Comparison of ENCODE assay signal across 22 mouse cellular contexts in the genomic region with DNA sequence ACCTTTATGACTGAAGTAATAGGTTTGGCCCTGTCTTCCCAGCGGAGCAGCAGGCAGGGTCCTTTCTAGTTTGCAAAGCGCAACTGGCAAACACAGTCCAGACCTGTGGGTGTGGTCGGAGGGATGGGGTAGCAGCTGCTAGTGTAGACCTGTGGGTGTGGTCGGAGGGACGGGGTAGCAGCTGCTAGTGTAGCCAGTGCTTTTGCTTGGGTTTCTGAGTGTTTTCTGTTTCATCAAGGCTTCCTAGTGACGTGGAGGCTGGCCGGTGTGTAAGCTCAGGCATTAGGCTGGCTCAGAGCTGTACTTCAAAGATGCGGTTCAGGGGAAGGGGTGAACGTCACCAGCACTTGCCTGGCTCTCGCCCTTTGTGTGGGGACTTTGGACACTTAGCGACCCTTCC.
DNase-seq lines count a peak whose midpoint lies in the region; ATAC-seq lines count a peak whose summit lies in the region.
"Had no signal": no experiment of that assay in that cellular context is flagged by ENCODE, and none has a peak within 500 bp of the region (broad histone marks: within the 10 kb centered on the region; RNA-seq: fewer than 3 reads in every experiment).

No protein-coding gene starts in this region.

- ATAC-seq in intestine, embryonic 14.5 days (replicated peaks; ENCODE audit: low FRiP score, low TSS enrichment, low read depth) = 0 out of 2 replicates have a peak, but pooled peaks have one; percentile 15
- ATAC-seq in intestine, embryonic 16.5 days = no peak
- peak; percentile 46; the same call in 1 of the 2 replicates for ATAC-seq in midbrain, embryonic 11.5 days (ENCODE audit: low FRiP score)
- ATAC-seq in midbrain, embryonic 15.5 days (replicated peaks) = no peak
- ATAC-seq: activated CD4-positive, CD25-positive, alpha-beta regulatory T cell, adult 4 months; forebrain, postnatal 0 days; liver, postnatal 0 days; lung, postnatal 0 days had no signal

- WGBS in intestine, embryonic 14.5 days = 62% methylated on average over 11 of the region's 11 CpGs
- 67% methylated on average over 11 of the region's 11 CpGs for WGBS in intestine, embryonic 16.5 days
- 57% methylated on average over 11 of the region's 11 CpGs for WGBS in midbrain, embryonic 11.5 days
- WGBS in midbrain, embryonic 15.5 days = 47% methylated on average over 11 of the region's 11 CpGs

- no peaks in the 10 kb centered on the region for H3K27me3 ChIP-seq in intestine, embryonic 14.5 days (replicated peaks; ENCODE audit: control insufficient read depth, insufficient read depth, low read length)
- H3K27me3 ChIP-seq in intestine, embryonic 16.5 days (replicated peaks; ENCODE audit: control insufficient read depth, insufficient read depth, low read length) = no peaks in the 10 kb centered on the region
- no peaks in the 10 kb centered on the region for H3K27me3 ChIP-seq in midbrain, embryonic 11.5 days (ENCODE audit: control insufficient read depth, insufficient read depth, low read length)
- H3K27me3 ChIP-seq in midbrain, embryonic 15.5 days (replicated peaks) = no peaks in the 10 kb centered on the region

- H3K9ac ChIP-seq in intestine, embryonic 14.5 days (ENCODE audit: low read length) = no peak overlapping the region
- H3K9ac ChIP-seq in intestine, embryonic 16.5 days (ENCODE audit: low read depth, low read length) = no peak overlapping the region
- H3K9ac ChIP-seq in midbrain, embryonic 11.5 days (ENCODE audit: low read length) = no peak overlapping the region
- no peak overlapping the region for H3K9ac ChIP-seq in midbrain, embryonic 15.5 days
- H3K9ac ChIP-seq: forebrain, postnatal 0 days; liver, postnatal 0 days; midbrain, embryonic 12.5 days had no signal

- no peak overlapping the region for H3K4me3 ChIP-seq in intestine, embryonic 14.5 days (ENCODE audit: low read depth, low read length)
- no peak overlapping the region for H3K4me3 ChIP-seq in intestine, embryonic 16.5 days (ENCODE audit: low read length)
- H3K4me3 ChIP-seq in midbrain, embryonic 11.5 days (ENCODE audit: low read depth, low read length) = no peak overlapping the region
- H3K4me3 ChIP-seq in midbrain, embryonic 15.5 days = no peak overlapping the region
- H3K4me3 ChIP-seq: heart, adult 2 months; midbrain, embryonic 12.5 days had no signal

- no peaks in the 10 kb centered on the region; the same call in 1 of the 2 replicates for H3K4me1 ChIP-seq in intestine, embryonic 14.5 days (replicated peaks; ENCODE audit: control insufficient read depth, insufficient read depth, low read length)
- H3K4me1 ChIP-seq in intestine, embryonic 16.5 days (ENCODE audit: control insufficient read depth, insufficient read depth, low read length) = no peaks in the 10 kb centered on the region
- H3K4me1 ChIP-seq in midbrain, embryonic 11.5 days (ENCODE audit: control insufficient read depth, insufficient read depth, low read length) = no peaks in the 10 kb centered on the region; the same call in 1 of the 2 replicates
- H3K4me1 ChIP-seq in midbrain, embryonic 15.5 days = peaks cover 29% of the 10 kb centered on the region

- no peak overlapping the region for H3K27ac ChIP-seq in intestine, embryonic 14.5 days (ENCODE audit: low read depth)
- no peak overlapping the region for H3K27ac ChIP-seq in intestine, embryonic 16.5 days (ENCODE audit: low read length)
- H3K27ac ChIP-seq in midbrain, embryonic 11.5 days (ENCODE audit: low read depth, low read length) = no peak overlapping the region
- no peak overlapping the region for H3K27ac ChIP-seq in midbrain, embryonic 15.5 days
- H3K27ac ChIP-seq: heart, adult 2 months; macrophage; midbrain, embryonic 12.5 days had no signal

- no peaks in the 10 kb centered on the region for H3K9me3 ChIP-seq in intestine, embryonic 14.5 days (ENCODE audit: control insufficient read depth, low read length)
- H3K9me3 ChIP-seq in intestine, embryonic 16.5 days (ENCODE audit: control insufficient read depth, low read length) = no peaks in the 10 kb centered on the region
- no peaks in the 10 kb centered on the region for H3K9me3 ChIP-seq in midbrain, embryonic 11.5 days (ENCODE audit: control insufficient read depth, low read length)
- H3K9me3 ChIP-seq in midbrain, embryonic 15.5 days = no peaks in the 10 kb centered on the region
- H3K9me3 ChIP-seq: midbrain, embryonic 12.5 days had no signal

- H3K4me2 ChIP-seq in intestine, embryonic 14.5 days (ENCODE audit: low read length) = no peak overlapping the region
- no peak overlapping the region for H3K4me2 ChIP-seq in intestine, embryonic 16.5 days (ENCODE audit: low read depth, low read length)
- H3K4me2 ChIP-seq in midbrain, embryonic 11.5 days = no peak overlapping the region
- H3K4me2 ChIP-seq in midbrain, embryonic 15.5 days = no peak overlapping the region
- H3K4me2 ChIP-seq: midbrain, embryonic 12.5 days had no signal

- no peaks in the 10 kb centered on the region for H3K36me3 ChIP-seq in intestine, embryonic 14.5 days (ENCODE audit: control insufficient read depth, insufficient read depth, low read length)
- H3K36me3 ChIP-seq in intestine, embryonic 16.5 days (ENCODE audit: control insufficient read depth, insufficient read depth, low read length) = no peaks in the 10 kb centered on the region
- no peaks in the 10 kb centered on the region for H3K36me3 ChIP-seq in midbrain, embryonic 11.5 days (ENCODE audit: control insufficient read depth, insufficient read depth, low read length)
- H3K36me3 ChIP-seq in midbrain, embryonic 15.5 days (replicated peaks) = no peaks in the 10 kb centered on the region
- H3K36me3 ChIP-seq: midbrain, embryonic 12.5 days had no signal

- DNase-seq in embryo, embryonic 10 days (ENCODE audit: low spot score) = peak; percentile 16
- no peak for DNase-seq in embryo, embryonic 9.5 days (ENCODE audit: extremely low spot score)
- DNase-seq in intestine, embryonic 14.5 days (ENCODE audit: low spot score) = no peak
- DNase-seq in midbrain, embryonic 11.5 days (ENCODE audit: low spot score, missing footprints) = peak; percentile 86
- peak; percentile 30 for DNase-seq in mesoderm, embryonic 11.5 days (ENCODE audit: low read depth, low spot score)
- no peak for DNase-seq in layer of hippocampus, postnatal 10 days (ENCODE audit: low spot score in 2 of 2)
- DNase-seq: adrenal gland, adult 8-10 months; cerebellum, adult 11-12 months; cerebellum, postnatal 10 days; forebrain, postnatal 0 days; gastrocnemius, postnatal 25 days; heart, adult 2 months; kidney, adult 18-20 months; left cerebral cortex, postnatal 4 days; liver, postnatal 0 days; right cerebral cortex, postnatal 14 days had no signal

Comparison
In these comparisons a context has a peak if more than half of its experiments do, and no peak if none do; other contexts are left out.
1. DNase-seq: peak in embryo, embryonic 10 days (single experiment), midbrain, embryonic 11.5 days (single experiment) and mesoderm, embryonic 11.5 days (single experiment); none in embryo, embryonic 9.5 days (single experiment), intestine, embryonic 14.5 days (single experiment) and layer of hippocampus, postnatal 10 days (0 of 2).
2. ATAC-seq: peak in intestine, embryonic 14.5 days (single experiment) and midbrain, embryonic 11.5 days (single experiment); none in intestine, embryonic 16.5 days (single experiment) and midbrain, embryonic 15.5 days (single experiment).